ENCODE assay signal across 9 mouse cellular contexts in the genomic region with DNA sequence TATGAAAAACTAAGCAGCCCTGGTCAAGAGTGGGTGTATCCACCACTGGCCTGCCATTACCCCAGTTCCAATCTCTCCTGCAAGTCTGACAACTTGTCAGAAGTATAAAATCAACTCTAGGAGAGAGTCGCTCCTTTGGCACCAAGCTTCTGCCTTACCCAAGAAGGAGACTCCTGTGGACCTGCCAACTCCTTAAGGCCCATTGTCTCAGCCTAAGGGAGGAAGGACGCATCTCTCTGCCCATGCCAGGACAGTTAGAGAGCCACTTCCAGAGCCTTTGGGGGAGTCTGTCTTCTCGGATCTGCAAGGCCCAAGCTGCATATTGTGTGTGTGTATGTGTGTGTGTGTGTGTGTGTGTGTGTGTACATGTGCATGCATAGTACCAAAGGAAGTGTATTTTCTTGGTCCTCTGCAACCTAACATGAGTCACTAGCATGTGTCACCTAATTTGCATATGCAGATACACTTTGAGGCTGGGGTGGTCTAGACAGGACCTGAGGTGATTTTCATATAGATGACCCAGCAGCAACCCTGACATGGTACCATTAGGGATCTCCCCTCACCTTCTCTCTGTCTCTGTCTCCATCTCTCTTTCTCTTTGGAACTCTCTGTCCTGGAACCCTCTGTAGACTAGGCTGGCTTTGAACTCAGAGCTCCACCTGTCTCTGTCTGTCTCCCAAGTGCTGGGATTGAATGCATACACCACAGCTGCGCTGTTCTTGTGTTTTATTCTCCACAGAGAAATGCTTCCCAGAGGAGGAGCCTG.
DNase-seq lines count a peak whose midpoint lies in the region; ATAC-seq and TF ChIP-seq lines count a peak whose summit lies in the region.
"Had no signal": no experiment of that assay in that cellular context is flagged by ENCODE, and none has a peak within 500 bp of the region (broad histone marks: within the 10 kb centered on the region; RNA-seq: fewer than 3 reads in every experiment).

No protein-coding gene starts in this region.

- peaks cover 32% of the 10 kb centered on the region for H3K4me1 ChIP-seq in heart, embryonic 10.5 days
- H3K4me1 ChIP-seq in lung, embryonic 14.5 days (ENCODE audit: insufficient read depth), result peaks cover 20% of the 10 kb centered on the region
- H3K4me1 ChIP-seq in lung, adult 2 months (ENCODE audit: control insufficient read depth, insufficient read depth, low read length), result peaks cover 15% of the 10 kb centered on the region
- H3K4me1 ChIP-seq in limb, embryonic 10.5 days, result peaks cover 52% of the 10 kb centered on the region
- H3K4me1 ChIP-seq in stomach, embryonic 14.5 days (ENCODE audit: control insufficient read depth, insufficient read depth, low read length), result peaks cover 16% of the 10 kb centered on the region

- TF ChIP-seq CTCF in lung, embryonic 14.5 days (IDR thresholded peaks at IDR 0.05; ENCODE audit: low read depth), result no peak
- TF ChIP-seq CTCF in lung, adult 2 months (IDR thresholded peaks at IDR 0.05; ENCODE audit: insufficient read depth, low read length), result no peak

- H3K27ac ChIP-seq in heart, embryonic 10.5 days, result peak overlapping the region; percentile 77; the same call in 1 of the 2 replicates
- peak overlapping the region; percentile 95; the same call in 1 of the 2 replicates for H3K27ac ChIP-seq in lung, embryonic 14.5 days (ENCODE audit: low read depth)
- H3K27ac ChIP-seq in limb, embryonic 10.5 days, result peak overlapping the region; percentile 84
- peak overlapping the region; percentile 90; the same call in 1 of the 2 replicates for H3K27ac ChIP-seq in stomach, embryonic 14.5 days (ENCODE audit: low read length)

- no peak for ATAC-seq in lung, embryonic 14.5 days (ENCODE audit: insufficient read depth)
- ATAC-seq in stomach, embryonic 14.5 days (ENCODE audit: insufficient number of reproducible peaks, insufficient read depth, low FRiP score, low read depth), result no peak

- H3K27me3 ChIP-seq in heart, embryonic 10.5 days (ENCODE audit: insufficient read depth, poor library complexity, severe bottlenecking), result no peaks in the 10 kb centered on the region; the same call in 1 of the 2 replicates
- no peaks in the 10 kb centered on the region for H3K27me3 ChIP-seq in lung, embryonic 14.5 days (ENCODE audit: insufficient read depth, low read length)
- H3K27me3 ChIP-seq in limb, embryonic 10.5 days (ENCODE audit: low read depth, poor library complexity, severe bottlenecking), result no peaks in the 10 kb centered on the region
- no peaks in the 10 kb centered on the region for H3K27me3 ChIP-seq in stomach, embryonic 14.5 days (ENCODE audit: control insufficient read depth, insufficient read depth, low read length)

- intact Hi-C loops in heart, postnatal 14 days (cut with DNase I), result no loop called here

- no peak overlapping the region for H3K4me3 ChIP-seq in heart, embryonic 10.5 days
- H3K4me3 ChIP-seq in lung, embryonic 14.5 days (ENCODE audit: low read depth, low read length), result no peak overlapping the region
- no peak overlapping the region for H3K4me3 ChIP-seq in lung, adult 2 months (replicated peaks; ENCODE audit: extremely low read depth, low read depth, low read length)
- no peak overlapping the region for H3K4me3 ChIP-seq in limb, embryonic 10.5 days
- no peak overlapping the region for H3K4me3 ChIP-seq in stomach, embryonic 14.5 days (ENCODE audit: low read depth, low read length)

- H3K9ac ChIP-seq in lung, embryonic 14.5 days, result no peak overlapping the region
- no peak overlapping the region for H3K9ac ChIP-seq in stomach, embryonic 14.5 days (replicated peaks; ENCODE audit: low read depth, low read length)

- no peak for TF ChIP-seq POLR2A in lung, adult 2 months (IDR thresholded peaks at IDR 0.05; ENCODE audit: borderline replicate concordance, extremely low read depth, low read depth, low read length)

- no peaks in the 10 kb centered on the region for H3K36me3 ChIP-seq in heart, embryonic 10.5 days
- H3K36me3 ChIP-seq in lung, embryonic 14.5 days (ENCODE audit: insufficient read depth), result no peaks in the 10 kb centered on the region
- H3K36me3 ChIP-seq in limb, embryonic 10.5 days, result no peaks in the 10 kb centered on the region
- H3K36me3 ChIP-seq in stomach, embryonic 14.5 days (ENCODE audit: control insufficient read depth, insufficient read depth, low read length), result no peaks in the 10 kb centered on the region

- peak; percentile 52 for DNase-seq in heart, embryonic 10.5 days (ENCODE audit: low spot score)
- no peak for DNase-seq in heart, postnatal 14 days
- DNase-seq in lung, embryonic 14.5 days, result no peak
- no peak for DNase-seq in lung, adult 2 months
- peak; percentile 27 for DNase-seq in limb, embryonic 10.5 days (ENCODE audit: low spot score)
- no peak for DNase-seq in cerebellum, postnatal 14 days
- DNase-seq in urinary bladder, postnatal 36 days (ENCODE audit: low spot score in 2 of 2), result no peak
- DNase-seq: spleen, adult 18-20 months had no signal

- H3K9me3 ChIP-seq in heart, embryonic 10.5 days, result no peaks in the 10 kb centered on the region
- H3K9me3 ChIP-seq in lung, embryonic 14.5 days (ENCODE audit: low read depth, low read length), result no peaks in the 10 kb centered on the region
- no peaks in the 10 kb centered on the region for H3K9me3 ChIP-seq in limb, embryonic 10.5 days (replicated peaks)
- no peaks in the 10 kb centered on the region for H3K9me3 ChIP-seq in stomach, embryonic 14.5 days (ENCODE audit: control insufficient read depth, low read depth, low read length)

- WGBS in heart, embryonic 10.5 days, result 86% methylated on average over 4 of the region's 4 CpGs
- WGBS in lung, embryonic 14.5 days, result 78% methylated on average over 4 of the region's 4 CpGs
- WGBS in lung, adult 2 months, result 74% methylated on average over 4 of the region's 4 CpGs
- 88% methylated on average over 4 of the region's 4 CpGs for WGBS in limb, embryonic 10.5 days
- 87% methylated on average over 4 of the region's 4 CpGs for WGBS in stomach, embryonic 14.5 days

- H3K4me2 ChIP-seq in lung, embryonic 14.5 days, result no peak overlapping the region
- H3K4me2 ChIP-seq in stomach, embryonic 14.5 days (replicated peaks; ENCODE audit: low read depth, low read length), result no peak overlapping the region

Comparison
In these comparisons a context has a peak if more than half of its experiments do, and no peak if none do; other contexts are left out.
1. DNase-seq: peak in heart, embryonic 10.5 days (single experiment) and limb, embryonic 10.5 days (single experiment); none in heart, postnatal 14 days (0 of 2), lung, embryonic 14.5 days (single experiment), lung, adult 2 months (single experiment), cerebellum, postnatal 14 days (0 of 2) and urinary bladder, postnatal 36 days (0 of 2).
2. Peak in every context shown above with its lines, with median percentiles within 50 percentile points of each other: H3K27ac ChIP-seq.